Mouse (Mus musculus) left cerebral cortex, adult 18-20 months (tissue): Measurements from ENCODE around the gene Prdm16. TPM values are rescaled to one million over a fixed set of nuclear protein-coding genes. Genes with fewer than 3 reads are reported as not detected.

Experiments used
- DNase-seq, 2 experiments: peaks; one replicate each; pipeline ENCODE4 v3.0.0; 2021 to 2022; ENCODE audit warnings: low spot score in 2 of 2, mixed read lengths in 1 of 2
- total RNA-seq, 2 experiments: library from RNA; stranded (reverse); gene quantifications; 2 replicates each; pipeline ENCODE4 v1.2.3; 2021

Prdm16 gene
- total RNA-seq, 2 experiments from 2014 or later = 8.3 to 8.8 TPM

DNA sequence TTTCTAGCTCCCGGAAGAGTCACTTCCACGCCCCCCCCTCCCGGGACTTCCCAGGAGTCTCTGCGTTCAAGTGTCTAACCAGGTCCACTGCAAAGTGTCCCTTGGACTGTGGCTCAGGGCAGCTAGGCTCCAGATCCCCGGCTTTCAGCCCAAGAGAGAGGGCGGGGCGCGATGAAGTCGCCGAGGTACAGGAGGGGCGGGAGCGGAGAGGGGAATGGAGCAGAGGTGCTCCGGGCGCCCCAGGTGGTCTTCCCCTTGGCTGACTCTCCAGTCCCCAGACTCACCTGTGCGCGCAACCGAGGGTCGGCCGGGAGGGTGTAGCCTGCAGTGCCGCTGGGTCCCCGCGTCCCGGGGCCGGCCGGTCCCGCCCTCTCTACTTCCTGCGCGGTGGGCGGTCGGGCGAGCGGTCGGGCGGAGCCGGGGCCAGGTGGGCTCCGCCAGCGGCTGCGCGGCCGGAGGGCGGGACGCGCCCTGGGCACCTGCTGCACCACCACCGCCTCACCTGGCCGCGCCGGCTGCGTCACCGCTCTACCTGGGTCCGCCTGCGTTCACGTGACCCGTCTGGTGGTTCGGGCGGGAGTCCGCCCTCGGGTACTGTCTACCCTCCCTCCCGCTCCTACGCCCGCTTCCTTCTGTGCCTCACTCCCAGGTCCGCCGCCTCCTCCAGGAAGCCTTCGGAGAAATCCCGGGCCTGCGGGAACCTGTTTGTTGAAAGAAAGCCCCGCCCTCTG is 337.0 kb downstream of the Prdm16 start:
- no peak for DNase-seq

DNA sequence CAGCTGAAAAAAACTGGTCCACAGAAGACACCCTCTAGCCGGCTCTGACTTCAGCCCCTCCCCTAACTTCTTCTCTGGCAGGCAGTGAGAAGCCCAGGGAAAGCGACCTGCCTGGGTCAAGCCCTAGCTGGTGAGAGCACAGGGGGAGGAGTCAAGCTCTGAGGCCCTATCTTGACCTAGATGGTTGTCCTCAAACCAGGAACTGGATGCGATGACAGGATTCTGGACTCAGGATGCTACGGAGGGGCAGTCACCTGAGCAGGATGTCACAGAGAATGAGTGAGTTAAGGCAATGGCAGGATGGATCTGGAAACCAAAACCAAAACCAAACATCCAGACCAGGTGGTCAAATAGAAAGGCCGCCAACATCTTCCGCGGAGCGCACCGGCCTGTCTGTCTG is 338.9 kb downstream of the Prdm16 start:
- no peak for DNase-seq

DNA sequence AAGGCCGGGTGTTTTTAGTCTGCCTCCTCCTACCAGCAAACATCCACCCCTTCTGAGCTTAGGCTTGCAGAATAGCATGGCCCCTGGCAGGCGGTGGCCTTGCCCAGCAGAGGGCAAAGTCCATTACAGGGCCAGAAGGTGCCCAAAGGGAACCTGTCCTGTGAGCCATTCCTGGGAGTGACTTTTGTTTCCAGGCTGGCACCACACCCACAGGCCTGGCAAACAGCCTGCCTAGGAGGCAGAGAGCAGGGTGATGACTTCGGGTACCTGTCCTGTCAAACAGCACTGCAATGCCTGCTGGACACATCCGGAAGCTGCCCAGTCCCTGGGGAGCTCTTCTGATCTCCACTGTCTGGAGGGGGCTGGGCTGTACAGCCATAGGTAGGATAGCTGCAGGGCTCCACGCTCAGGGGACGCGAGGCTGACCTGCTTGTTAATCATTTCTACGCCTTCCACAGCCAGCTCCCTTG is 342.4 kb downstream of the Prdm16 start:
- no peak for DNase-seq

DNA sequence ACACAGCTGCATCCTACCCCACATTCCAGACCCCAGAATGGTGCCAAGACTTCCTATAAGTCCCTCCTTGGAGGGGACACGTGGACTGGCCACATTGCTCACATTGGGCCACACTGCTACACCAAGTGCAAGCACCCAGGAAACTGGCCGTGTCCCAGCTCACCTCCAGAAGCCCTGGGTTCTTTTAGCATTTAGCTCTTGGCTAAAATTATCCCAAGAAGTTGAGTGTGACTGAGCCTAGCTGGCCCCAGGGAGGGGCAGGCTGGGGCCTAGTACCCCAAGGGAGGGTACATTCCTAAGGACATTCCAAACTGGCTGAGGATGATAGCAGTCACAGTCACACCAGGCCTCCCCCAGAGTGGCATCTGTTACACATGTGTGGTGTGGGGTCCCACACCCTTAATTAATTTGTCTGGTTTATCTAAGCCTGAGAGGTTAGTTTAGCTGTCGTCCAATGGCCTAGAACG is 342.9 kb downstream of the Prdm16 start:
- no peak for DNase-seq

DNA sequence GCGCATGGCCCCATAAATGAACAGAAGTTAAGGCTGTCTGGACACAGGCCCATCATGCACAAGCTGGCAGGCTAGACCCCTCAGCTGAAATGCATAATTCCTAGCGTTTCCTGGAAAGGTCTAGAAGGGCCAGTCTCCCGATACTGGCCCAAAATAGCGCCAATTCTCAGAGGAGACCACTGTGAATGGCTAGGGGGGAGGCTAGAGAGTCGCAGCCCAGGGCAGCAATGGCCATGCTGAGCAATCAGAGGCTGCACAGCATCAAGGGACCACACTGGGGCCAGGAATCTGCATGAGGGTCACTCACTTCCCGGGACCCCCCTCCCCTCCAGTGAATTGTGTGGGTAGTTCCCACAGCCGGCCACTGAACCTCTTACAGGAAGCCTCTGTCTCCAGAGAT is 353.0 kb downstream of the Prdm16 start:
- no peak for DNase-seq

DNA sequence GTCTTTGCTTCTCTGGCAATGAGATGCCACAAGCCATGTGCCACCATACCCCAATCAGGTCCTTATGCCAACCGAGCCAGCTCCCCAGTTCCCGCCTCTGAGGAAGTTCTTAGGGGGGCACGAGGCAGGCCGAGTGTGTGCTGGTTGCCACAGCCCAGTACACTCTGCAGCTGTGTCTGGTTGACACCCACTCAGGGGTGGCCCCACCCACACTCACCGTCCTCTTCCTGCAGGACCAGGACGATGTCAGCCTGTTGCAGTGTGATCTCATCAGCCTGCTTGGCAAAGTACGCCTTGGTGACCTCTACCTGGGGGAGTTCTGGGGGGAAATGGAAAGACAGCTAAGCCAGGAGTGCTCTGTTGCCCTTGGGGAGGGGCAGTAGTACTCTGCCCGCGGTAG is 357.2 kb downstream of the Prdm16 start:
- no peak for DNase-seq

DNA sequence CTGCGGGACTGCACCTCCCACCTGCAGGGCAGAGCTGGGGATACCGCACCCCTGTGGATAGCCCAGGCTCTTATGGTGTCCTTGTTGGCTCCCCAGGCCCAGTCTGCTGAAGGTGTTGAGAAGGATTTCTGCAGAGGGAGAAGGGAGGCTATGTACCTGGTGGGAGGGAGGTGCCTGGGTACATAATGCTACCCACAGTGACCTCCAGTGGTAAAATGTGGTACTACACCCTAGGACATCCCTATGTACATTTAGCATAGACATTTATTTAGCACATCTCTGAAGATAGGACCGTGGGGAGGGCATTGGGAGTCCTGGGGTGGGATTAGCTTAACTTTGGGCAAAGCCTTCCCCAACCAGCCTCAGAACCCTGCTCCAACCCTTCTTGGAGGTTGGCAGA is 363.7 kb downstream of the Prdm16 start:
- peak; percentile 15 to 54 for DNase-seq

DNA sequence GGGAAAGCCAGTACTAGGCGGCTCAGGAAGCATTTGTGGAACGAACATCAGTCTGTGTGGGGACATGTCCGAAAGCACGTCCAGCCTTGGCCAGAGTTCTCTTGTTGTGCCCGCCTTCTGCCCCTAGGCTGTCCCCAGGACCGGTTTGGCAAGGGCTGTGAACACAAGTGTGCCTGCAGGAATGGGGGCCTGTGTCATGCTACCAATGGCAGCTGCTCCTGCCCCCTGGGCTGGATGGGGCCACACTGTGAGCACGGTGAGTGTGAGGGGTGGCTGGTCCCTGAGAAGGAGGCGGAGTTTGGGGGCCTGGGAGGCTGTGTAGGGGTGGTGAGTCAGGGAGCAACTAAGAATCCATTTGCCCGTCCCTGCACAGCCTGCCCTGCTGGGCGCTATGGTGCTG is 367.2 kb downstream of the Prdm16 start:
- DNase-seq = no peak

DNA sequence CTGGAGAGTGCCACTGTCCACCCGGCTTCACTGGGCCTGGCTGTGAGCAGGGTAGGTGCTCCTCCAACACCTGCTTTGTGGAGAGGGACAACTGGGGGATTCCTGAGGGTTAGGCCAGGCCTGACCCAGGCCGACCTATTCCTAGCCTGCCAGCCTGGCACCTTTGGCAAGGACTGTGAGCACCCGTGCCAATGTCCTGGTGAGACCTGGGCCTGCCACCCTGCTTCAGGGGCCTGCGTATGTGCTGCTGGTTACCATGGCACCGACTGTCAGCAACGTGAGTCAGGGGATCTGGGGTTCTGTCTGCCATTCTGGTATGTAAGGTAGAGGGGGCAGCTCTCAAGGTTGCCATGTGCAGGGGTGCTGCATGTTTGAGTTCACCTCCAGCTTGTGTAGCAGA is 369.2 kb downstream of the Prdm16 start:
- DNase-seq = no peak

Other genes with a start within 250 kb of the Prdm16 start
- gene Actrt2, start 31.0 kb upstream of the Prdm16 start, total RNA-seq = not detected
- gene Ttc34, start 200.6 kb upstream of the Prdm16 start, total RNA-seq = 1 to 10 TPM; 1.9 to 2.0 TPM
- gene Mmel1, start 232.7 kb upstream of the Prdm16 start, total RNA-seq = under 1 TPM; 0.60 to 0.70 TPM